Mouse (Mus musculus) MEL (cell line): ENCODE measurements around the gene Fermt3. TPM values are rescaled to one million over a fixed set of nuclear protein-coding genes. Genes with fewer than 3 reads are reported as not detected.

ENCODE experiments used
- DNase-seq: peaks from one replicate; pipeline ENCODE4 v3.0.0; 2011; ENCODE audit warnings: low read depth, low spot score
- H3K27ac ChIP-seq: 2 replicates; pipeline ENCODE4 v1.5.1; 2012; ENCODE audit warnings: low read depth, mild to moderate bottlenecking, control low read depth, low read length, moderate library complexity; ENCODE audit not compliant: control insufficient read depth
- H3K27me3 ChIP-seq, 2 experiments: fragments of 150-350 bp in 1 of 2; sonication (generic) in 1 of 2; 2 replicates each; pipeline ENCODE4 v1.6.1; 2012; ENCODE audit warnings: low read length in 2 of 2, mild to moderate bottlenecking in 2 of 2, improper control_type of control experiment in 1 of 2, moderate library complexity in 1 of 2; ENCODE audit not compliant: insufficient read depth in 2 of 2, control insufficient read depth in 1 of 2
- H3K36me3 ChIP-seq, 2 experiments: 2 replicates each; pipeline ENCODE4 v1.6.1; 2012 to 2014; ENCODE audit warnings: low read length in 2 of 2, improper control_type of control experiment in 1 of 2, inconsistent platforms in 1 of 2, mild to moderate bottlenecking in 1 of 2; ENCODE audit not compliant: insufficient read depth in 2 of 2, control insufficient read depth in 1 of 2
- H3K4me1 ChIP-seq, 2 experiments: fragments of 150-350 bp in 1 of 2; sonication (generic) in 1 of 2; 2 replicates each; pipeline ENCODE4 v1.6.1; 2012; ENCODE audit warnings: low read length in 2 of 2, improper control_type of control experiment in 1 of 2, mild to moderate bottlenecking in 1 of 2; ENCODE audit not compliant: insufficient read depth in 2 of 2, control insufficient read depth in 1 of 2
- H3K4me3 ChIP-seq, 2 experiments: fragments of 150-350 bp in 1 of 2; sonication (generic) in 1 of 2; 2 replicates each; pipeline ENCODE4 v1.5.1; 2012; ENCODE audit warnings: low read depth in 2 of 2, low read length in 2 of 2, mild to moderate bottlenecking in 2 of 2, moderate library complexity in 2 of 2, control low read depth in 1 of 2, improper control_type of control experiment in 1 of 2; ENCODE audit not compliant: control insufficient read depth in 1 of 2, insufficient read depth in 1 of 2
- H3K79me2 ChIP-seq: 2 replicates; pipeline ENCODE4 v1.6.1; 2012; ENCODE audit warnings: mild to moderate bottlenecking, low read length, moderate library complexity; ENCODE audit not compliant: control insufficient read depth, poor library complexity, insufficient read depth
- H3K9ac ChIP-seq: 2 replicates; pipeline ENCODE4 v1.6.1; 2012; ENCODE audit warnings: low read depth, mild to moderate bottlenecking, control low read depth, low read length, moderate library complexity; ENCODE audit not compliant: control insufficient read depth, poor library complexity, severe bottlenecking
- H3K9me3 ChIP-seq: fragments of 150-350 bp; sonication (generic); replicated peaks from 2 replicates; pipeline ENCODE4 v1.6.1; 2012; ENCODE audit warnings: mild to moderate bottlenecking, low read length, improper control_type of control experiment, moderate library complexity; ENCODE audit not compliant: insufficient read depth
- BHLHE40 ChIP-seq: IDR thresholded peaks from 2 replicates; pipeline ENCODE4 v1.6.1; 2012; ENCODE audit warnings: low read depth, mild to moderate bottlenecking, inconsistent platforms, low read length, improper control_type of control experiment, borderline replicate concordance
- CHD1 ChIP-seq: IDR thresholded peaks from 2 replicates; pipeline ENCODE4 v1.6.1; 2012; ENCODE audit warnings: low read depth, mild to moderate bottlenecking, inconsistent platforms, low read length, improper control_type of control experiment
- CHD2 ChIP-seq: IDR thresholded peaks from 2 replicates; pipeline ENCODE4 v1.6.1; 2011; ENCODE audit warnings: low read length, improper control_type of control experiment
- CTCF ChIP-seq, 3 experiments: IDR thresholded peaks in 2 of 3; conservative IDR thresholded peaks in 1 of 3; 2 replicates each; pipeline ENCODE4 v1.5.1; 2011 to 2012; ENCODE audit warnings: low read length in 3 of 3, low read depth in 2 of 3, mild to moderate bottlenecking in 2 of 3, improper control_type of control experiment in 1 of 3, inconsistent platforms in 1 of 3, mixed read lengths in 1 of 3, moderate library complexity in 1 of 3; ENCODE audit not compliant: control insufficient read depth in 1 of 3, insufficient read depth in 1 of 3, poor library complexity in 1 of 3, severe bottlenecking in 1 of 3
- ELF1 ChIP-seq: IDR thresholded peaks from 2 replicates; pipeline ENCODE4 v1.6.1; 2014; ENCODE audit warnings: low read depth, mild to moderate bottlenecking, inconsistent platforms, low read length, improper control_type of control experiment, moderate library complexity
- EP300 ChIP-seq, 2 experiments: IDR thresholded peaks; 2 replicates each; pipeline ENCODE4 v1.6.1; 2011; ENCODE audit warnings: improper control_type of control experiment in 2 of 2, low read length in 2 of 2, low read depth in 1 of 2, mild to moderate bottlenecking in 1 of 2
- GABPA ChIP-seq: IDR thresholded peaks from 2 replicates; pipeline ENCODE4 v1.6.1; 2012; ENCODE audit warnings: low read depth, mild to moderate bottlenecking, inconsistent platforms, low read length, improper control_type of control experiment, moderate library complexity
- GATA1 ChIP-seq: IDR thresholded peaks from 2 replicates; pipeline ENCODE4 v1.6.1; 2011; ENCODE audit warnings: low read depth, low read length, improper control_type of control experiment
- HCFC1 ChIP-seq: IDR thresholded peaks from 2 replicates; pipeline ENCODE4 v1.6.1; 2012; ENCODE audit warnings: low read depth, mild to moderate bottlenecking, inconsistent platforms, low read length, improper control_type of control experiment, moderate library complexity
- KAT2A ChIP-seq: conservative IDR thresholded peaks from 2 replicates; pipeline ENCODE4 v1.6.1; 2012; ENCODE audit warnings: low read depth, low read length, improper control_type of control experiment, inconsistent platforms
- MAFK ChIP-seq: IDR thresholded peaks from 2 replicates; pipeline ENCODE4 v1.6.1; 2011; ENCODE audit warnings: low read depth, mild to moderate bottlenecking, low read length, improper control_type of control experiment, borderline replicate concordance
- MAX ChIP-seq: IDR thresholded peaks from 2 replicates; pipeline ENCODE4 v1.6.1; 2011; ENCODE audit warnings: low read length, improper control_type of control experiment
- MAZ ChIP-seq: IDR thresholded peaks from 2 replicates; pipeline ENCODE4 v1.6.1; 2012; ENCODE audit warnings: low read depth, mild to moderate bottlenecking, inconsistent platforms, low read length, improper control_type of control experiment
- MEF2A ChIP-seq: IDR thresholded peaks from 2 replicates; pipeline ENCODE4 v1.6.1; 2014; ENCODE audit warnings: low read depth, mild to moderate bottlenecking, inconsistent platforms, low read length, improper control_type of control experiment; ENCODE audit not compliant: poor library complexity, insufficient replicate concordance, severe bottlenecking; ENCODE audit errors: extremely low read depth
- MXI1 ChIP-seq: IDR thresholded peaks from 2 replicates; pipeline ENCODE4 v1.6.1; 2011; ENCODE audit warnings: mild to moderate bottlenecking, low read depth, low read length, improper control_type of control experiment
- MYB ChIP-seq: IDR thresholded peaks from 2 replicates; pipeline ENCODE4 v1.6.1; 2011; ENCODE audit warnings: mild to moderate bottlenecking, low read depth, low read length, improper control_type of control experiment
- NELFE ChIP-seq: IDR thresholded peaks from 2 replicates; pipeline ENCODE4 v1.6.1; 2011; ENCODE audit warnings: low read depth, low read length, improper control_type of control experiment
- POLR2AphosphoS2 ChIP-seq: IDR thresholded peaks from 2 replicates; pipeline ENCODE4 v1.6.1; 2011; ENCODE audit warnings: low read length, improper control_type of control experiment
- POLR2AphosphoS5 ChIP-seq: IDR thresholded peaks from 2 replicates; pipeline ENCODE4 v1.6.1; 2012; ENCODE audit warnings: low read depth, borderline replicate concordance, mild to moderate bottlenecking, inconsistent platforms, low read length, moderate library complexity, mixed read lengths
- RAD21 ChIP-seq: IDR thresholded peaks from 2 replicates; pipeline ENCODE4 v1.6.1; 2011; ENCODE audit warnings: mild to moderate bottlenecking, low read depth, low read length, improper control_type of control experiment
- SIN3A ChIP-seq: IDR thresholded peaks from 2 replicates; pipeline ENCODE4 v1.6.1; 2012; ENCODE audit warnings: low read length, improper control_type of control experiment, inconsistent platforms
- TAL1 ChIP-seq: IDR thresholded peaks from 2 replicates; pipeline ENCODE4 v1.6.1; 2012; ENCODE audit warnings: mild to moderate bottlenecking, inconsistent platforms, low read length, moderate library complexity, mixed read lengths
- TBP ChIP-seq: IDR thresholded peaks from 2 replicates; pipeline ENCODE4 v1.8.0; 2011; ENCODE audit warnings: low read depth, low read length, improper control_type of control experiment
- TCF12 ChIP-seq: IDR thresholded peaks from 2 replicates; pipeline ENCODE4 v1.6.1; 2014; ENCODE audit warnings: low read depth, mild to moderate bottlenecking, inconsistent platforms, low read length, improper control_type of control experiment, moderate library complexity
- UBTF ChIP-seq: IDR thresholded peaks from 2 replicates; pipeline ENCODE4 v1.6.1; 2012; ENCODE audit warnings: low read depth, mild to moderate bottlenecking, inconsistent platforms, low read length, improper control_type of control experiment, moderate library complexity, borderline replicate concordance; ENCODE audit not compliant: insufficient read depth
- USF1 ChIP-seq: IDR thresholded peaks from 2 replicates; pipeline ENCODE4 v1.6.1; 2014; ENCODE audit warnings: low read depth, mild to moderate bottlenecking, inconsistent platforms, low read length, improper control_type of control experiment, moderate library complexity
- ZC3H11A ChIP-seq: IDR thresholded peaks from 2 replicates; pipeline ENCODE4 v1.6.1; 2012; ENCODE audit warnings: low read depth, mild to moderate bottlenecking, inconsistent platforms, low read length, improper control_type of control experiment
- ZKSCAN1 ChIP-seq: IDR thresholded peaks from 2 replicates; pipeline ENCODE4 v1.6.1; 2012; ENCODE audit warnings: low read depth, mild to moderate bottlenecking, inconsistent platforms, low read length, improper control_type of control experiment, moderate library complexity
- ZNF384 ChIP-seq: IDR thresholded peaks from 2 replicates; pipeline ENCODE4 v1.6.1; 2012; ENCODE audit warnings: low read depth, mild to moderate bottlenecking, inconsistent platforms, low read length, improper control_type of control experiment
- polyA plus RNA-seq, 2 experiments: library from polyadenylated mRNA; stranded (reverse) in 1 of 2; unstranded in 1 of 2; fragments of >175 nt in 1 of 2; fragments of >200 nt in 1 of 2; gene quantifications; 2 replicates each; pipeline versions ENCODE4 v1.2.1 to v1.2.4; 2012; ENCODE audit warnings: low replicate concordance in 2 of 2, low read depth in 1 of 2; ENCODE audit not compliant: insufficient read length in 2 of 2, insufficient read depth in 1 of 2, missing spikeins in 1 of 2
- total RNA-seq: library from RNA; depleted of rRNA; stranded (reverse); fragments of 300-350 nt; gene quantifications from 2 replicates; pipeline ENCODE4 v1.2.3, GENCODE M21; 2012

The Fermt3 gene
- total and polyA plus RNA-seq, 3 experiments = 244 to 329 (median 327) TPM

- TF ChIP-seq USF1 = no peak; the same call in 1 of the 2 replicates
- TF ChIP-seq TAL1 = no peak
- TF ChIP-seq ELF1 = peak; percentile 91
- TF ChIP-seq GABPA = no peak
- peak; percentile 94 for TF ChIP-seq TBP
- TF ChIP-seq SIN3A = peak; percentile 92
- TF ChIP-seq MAX = peak; percentile 65; the same call in 1 of the 2 replicates
- no peak for TF ChIP-seq MYB
- TF ChIP-seq RAD21 = no peak
- TF ChIP-seq CHD2 = peak; percentile 30; the same call in 1 of the 2 replicates
- peak; percentile 99 for TF ChIP-seq NELFE
- TF ChIP-seq TCF12 = peak; percentile 52; the same call in 1 of the 2 replicates
- peak; percentile 43; the same call in 1 of the 2 replicates for TF ChIP-seq KAT2A
- peak; percentile 97 for TF ChIP-seq POLR2AphosphoS2
- TF ChIP-seq EP300 (IDR thresholded peaks at IDR 0.05; ENCODE audit: low read depth in 1 of 2, low read length in 2 of 2) = 0 out of 4 replicates have a peak, but pooled peaks of 1 of the 2 experiments have one; percentile 16
- TF ChIP-seq CTCF (IDR thresholded peaks at IDR 0.05 in 2 of 3, conservative IDR thresholded peaks at IDR 0.05 in 1 of 3; ENCODE audit: control insufficient read depth in 1 of 3, insufficient read depth in 1 of 3, low read depth in 2 of 3, low read length in 3 of 3, poor library complexity in 1 of 3, severe bottlenecking in 1 of 3) = no peak
- TF ChIP-seq UBTF = no peak
- peak; percentile 87 for TF ChIP-seq MXI1
- peak; percentile 79; the same call in 1 of the 2 replicates for TF ChIP-seq MAZ
- TF ChIP-seq MAFK = no peak
- TF ChIP-seq HCFC1 = peak; percentile 83
Observed at GRCm38 (mm10) chr19:6980381-6981093, 38.7 kb downstream of the Fermt3 start, which contains the start of gene Fkbp2 (continued).

GRCm38 (mm10) chr19:6979486-6980380, 39.5 kb downstream of the Fermt3 start:
- Histone ChIP-seq H3K4me1 (peaks cover 0 to 19% of the 10 kb centered on the region in 2 experiments; a peak in 2 of 4 replicates), H3K4me3 (peak overlapping the region; percentile 56 to 60), H3K27ac (peak overlapping the region; percentile 45), H3K9me3 (no peaks in the 10 kb centered on the region), H3K79me2 (peaks cover 39% of the 10 kb centered on the region), H3K27me3 (no peaks in the 10 kb centered on the region), H3K9ac (peak overlapping the region; percentile 74), H3K36me3 (peaks cover 0 to 23% of the 10 kb centered on the region in 2 experiments; a peak in 2 of 4 replicates)
- peak; percentile 99 for DNase-seq
- no peak for TF ChIP-seq TBP
- no peak for TF ChIP-seq GABPA
- no peak for TF ChIP-seq UBTF
- TF ChIP-seq TCF12 = 0 out of 2 replicates have a peak, but pooled peaks have one; percentile 25
- TF ChIP-seq ELF1 = no peak
- TF ChIP-seq GATA1 = no peak
- no peak for TF ChIP-seq NELFE
- TF ChIP-seq BHLHE40 = no peak
- TF ChIP-seq MAZ = 0 out of 2 replicates have a peak, but pooled peaks have one; percentile 50
- TF ChIP-seq ZC3H11A = no peak
- no peak for TF ChIP-seq ZNF384
- no peak for TF ChIP-seq ZKSCAN1
- peak; percentile 54 to 86 (median 55) for TF ChIP-seq CTCF (IDR thresholded peaks at IDR 0.05 in 2 of 3, conservative IDR thresholded peaks at IDR 0.05 in 1 of 3; ENCODE audit: control insufficient read depth in 1 of 3, insufficient read depth in 1 of 3, low read depth in 2 of 3, low read length in 3 of 3, poor library complexity in 1 of 3, severe bottlenecking in 1 of 3)
- no peak for TF ChIP-seq KAT2A
- no peak for TF ChIP-seq HCFC1
- TF ChIP-seq POLR2AphosphoS5 = no peak
- TF ChIP-seq CHD1 = no peak
- TF ChIP-seq MEF2A = no peak
